Comparison of ENCODE assay signal across 14 mouse cellular contexts in genomic region chr16:24950112-24950743, GRCm38 (mm10).
"Had no signal": no experiment of that assay in that cellular context is flagged by ENCODE, and none has a peak within 500 bp of the region (broad histone marks: within the 10 kb centered on the region; RNA-seq: fewer than 3 reads in every experiment).

No protein-coding gene starts in this region.

- H3K4me3 ChIP-seq: limb, embryonic 13.5 days; liver, embryonic 15.5 days; myocyte; neural tube, embryonic 15.5 days had no signal

- H3K9ac ChIP-seq: limb, embryonic 13.5 days; liver, embryonic 15.5 days; neural tube, embryonic 15.5 days had no signal

- H3K4me2 ChIP-seq: limb, embryonic 13.5 days; liver, embryonic 11.5 days; liver, embryonic 15.5 days; neural tube, embryonic 15.5 days had no signal

- DNase-seq: kidney, adult 8-10 months; kidney, postnatal 14 days; lung, adult 2 months; lung, postnatal 36 days; right cerebral cortex, adult 18-20 months; right cerebral cortex, postnatal 25 days; thymus, postnatal 4 days had no signal

- H3K36me3 ChIP-seq: limb, embryonic 13.5 days; liver, embryonic 15.5 days; neural tube, embryonic 15.5 days had no signal

- H3K27me3 ChIP-seq: limb, embryonic 13.5 days; liver, embryonic 15.5 days; neural tube, embryonic 15.5 days had no signal

- H3K27ac ChIP-seq: limb, embryonic 13.5 days; liver, embryonic 15.5 days; neural tube, embryonic 15.5 days had no signal

- H3K9me3 ChIP-seq: limb, embryonic 13.5 days; liver, embryonic 15.5 days; neural tube, embryonic 15.5 days had no signal

- ATAC-seq: intestine, postnatal 0 days; lung, postnatal 0 days had no signal

- H3K4me1 ChIP-seq: liver, embryonic 15.5 days had no signal
